Mouse (Mus musculus): ENCODE measurements at regions not wholly inside any gene's neighbourhood (a gene's known extent, or its start where the extent isn't known, plus 50 kb on each side); places are given as distances from the start of the nearest gene placed in this dataset.

DNA sequence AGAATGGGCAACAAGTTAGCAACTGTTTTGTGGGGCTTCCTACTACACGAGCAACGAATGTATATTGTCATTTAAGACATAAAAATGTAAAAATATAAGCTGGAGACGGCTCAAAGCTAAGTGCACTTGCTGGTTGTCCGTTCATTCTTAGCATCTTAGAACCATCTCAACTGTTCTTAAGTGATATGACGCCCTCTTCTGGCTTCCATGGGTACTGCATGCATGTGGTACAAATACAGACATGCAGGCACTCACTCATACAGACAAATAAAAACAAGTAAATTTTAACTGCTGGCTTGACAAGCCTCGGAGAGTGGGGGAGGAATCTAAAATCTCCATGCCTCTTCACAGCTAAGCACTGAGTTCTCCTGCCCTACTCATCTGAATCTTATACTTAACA is 55.3 kb upstream of the Topaz1 start:
- H3K36me3 ChIP-seq (ENCODE audit: insufficient read depth, low read length) = no peaks in the 10 kb centered on the region
- no peak overlapping the region for H3K9ac ChIP-seq (replicated peaks; ENCODE audit: low read length)
- 72% methylated on average over 6 of the region's 6 CpGs for WGBS
- no peaks in the 10 kb centered on the region for H3K27me3 ChIP-seq (ENCODE audit: insufficient read depth, low read length)
- ATAC-seq (no peak), DNase-seq (ENCODE audit: low spot score) (peak; percentile 75)
- H3K4me2 ChIP-seq (ENCODE audit: low read depth, low read length) = no peak overlapping the region
- no peak overlapping the region for H3K27ac ChIP-seq
- peak; percentile 73 for TF ChIP-seq CTCF (IDR thresholded peaks at IDR 0.05; ENCODE audit: low read depth)
- H3K4me3 ChIP-seq (ENCODE audit: low read length) = no peak overlapping the region
- H3K4me1 ChIP-seq (ENCODE audit: insufficient read depth, low read length) = no peaks in the 10 kb centered on the region
- H3K9me3 ChIP-seq (ENCODE audit: low read length) = no peaks in the 10 kb centered on the region

DNA sequence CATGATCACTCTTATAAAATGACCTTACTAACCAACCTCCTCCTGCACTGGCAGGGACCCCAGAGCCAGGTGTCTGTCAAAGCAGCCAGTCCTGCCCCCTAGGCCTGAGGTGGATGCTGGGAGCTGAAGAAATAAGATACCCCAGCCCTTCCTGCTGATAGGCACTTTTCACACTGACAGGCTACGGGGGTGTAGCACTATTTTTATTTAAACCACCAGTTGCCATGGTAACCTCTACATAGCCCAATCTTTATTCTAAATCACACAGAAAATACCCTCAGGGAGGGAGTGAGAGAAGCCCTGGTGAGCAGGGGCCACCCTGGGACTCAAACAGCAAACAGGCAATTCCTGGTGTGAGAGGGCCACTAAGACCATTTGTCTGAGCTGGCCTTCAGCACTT is 51.4 kb upstream of the Topaz1 start:
- no peaks in the 10 kb centered on the region for H3K9me3 ChIP-seq (ENCODE audit: low read length)
- WGBS = 11% methylated on average over 1 of the region's 1 CpGs
- no peak overlapping the region for H3K27ac ChIP-seq
- H3K27me3 ChIP-seq (ENCODE audit: insufficient read depth, low read length) = no peaks in the 10 kb centered on the region
- DNase-seq (ENCODE audit: low spot score) (no peak), ATAC-seq (peak; percentile 41; the same call in 1 of the 2 replicates)
- H3K9ac ChIP-seq (replicated peaks; ENCODE audit: low read length) = no peak overlapping the region
- H3K36me3 ChIP-seq (ENCODE audit: insufficient read depth, low read length) = no peaks in the 10 kb centered on the region
- TF ChIP-seq CTCF (IDR thresholded peaks at IDR 0.05; ENCODE audit: low read depth) = no peak
- H3K4me3 ChIP-seq (ENCODE audit: low read length) = no peak overlapping the region
- H3K4me1 ChIP-seq (ENCODE audit: insufficient read depth, low read length) = no peaks in the 10 kb centered on the region
- no peak overlapping the region for H3K4me2 ChIP-seq (ENCODE audit: low read depth, low read length)

Small RNAs in the stretch of these regions (microRNA-seq; reads per million reads assigned to microRNA genes)
- gene Mir138-1 = 850 to 1,257 reads per million in 2 experiments

All from hindbrain, postnatal 0 days (tissue).